Mouse (Mus musculus) CH12.LX (cell line): ENCODE data around the gene Exph5.

Experiments
- CTCF ChIP-seq, 2 experiments: IDR thresholded peaks in 1 of 2; conservative IDR thresholded peaks in 1 of 2; 2 replicates each; pipeline ENCODE4 v1.5.1; 2011 to 2012; ENCODE audit warnings: low read depth in 2 of 2, low read length in 2 of 2, improper control_type of control experiment in 1 of 2, inconsistent platforms in 1 of 2, mild to moderate bottlenecking in 1 of 2, moderate library complexity in 1 of 2
- EP300 ChIP-seq: IDR thresholded peaks from 2 replicates; pipeline ENCODE4 v1.6.1; 2011; ENCODE audit warnings: low read length, improper control_type of control experiment
- HCFC1 ChIP-seq: IDR thresholded peaks from 2 replicates; pipeline ENCODE4 v1.6.1; 2012; ENCODE audit warnings: low read depth, mild to moderate bottlenecking, inconsistent platforms, low read length, improper control_type of control experiment
- POLR2A ChIP-seq: IDR thresholded peaks from 2 replicates; pipeline ENCODE4 v1.6.1; 2011; ENCODE audit warnings: low read depth, mild to moderate bottlenecking, improper control_type of control experiment, low read length
- RCOR1 ChIP-seq: conservative IDR thresholded peaks from 2 replicates; pipeline ENCODE4 v1.6.1; 2012; ENCODE audit warnings: low read depth, mild to moderate bottlenecking, inconsistent platforms, low read length, improper control_type of control experiment
- SMC3 ChIP-seq: IDR thresholded peaks from 2 replicates; pipeline ENCODE4 v1.6.1; 2011; ENCODE audit warnings: low read depth, low read length, improper control_type of control experiment
- UBTF ChIP-seq: IDR thresholded peaks from 2 replicates; pipeline ENCODE4 v1.6.1; 2012; ENCODE audit warnings: low read depth, mild to moderate bottlenecking, inconsistent platforms, low read length, improper control_type of control experiment, moderate library complexity

GRCm38 (mm10) chr9:53356219-53357155 is 55.0 kb downstream of the Exph5 start:
- TF ChIP-seq CTCF (conservative IDR thresholded peaks at IDR 0.05 in 1 of 2, IDR thresholded peaks at IDR 0.05 in 1 of 2; ENCODE audit: low read depth in 2 of 2, low read length in 2 of 2) (no peak), POLR2A (no peak), HCFC1 (no peak), SMC3 (no peak), RCOR1 (no peak), EP300 (no peak), UBTF (no peak)
